Mouse (Mus musculus) kidney, adult 2 months (tissue): ENCODE data around the gene Med12l.

Experiments used
- CTCF ChIP-seq: fragments of 200-500 bp; conservative IDR thresholded peaks from 2 replicates; pipeline ENCODE4 v1.5.1; 2011; ENCODE audit warnings: low read depth, mild to moderate bottlenecking, control low read depth, low read length, moderate library complexity, mixed read lengths; ENCODE audit not compliant: insufficient read depth, insufficient read length
- POLR2A ChIP-seq: fragments of 200-500 bp; IDR thresholded peaks from one replicate; pipeline ENCODE4 v1.6.1; 2011; ENCODE audit warnings: low read depth, low read length, control low read depth

DNA sequence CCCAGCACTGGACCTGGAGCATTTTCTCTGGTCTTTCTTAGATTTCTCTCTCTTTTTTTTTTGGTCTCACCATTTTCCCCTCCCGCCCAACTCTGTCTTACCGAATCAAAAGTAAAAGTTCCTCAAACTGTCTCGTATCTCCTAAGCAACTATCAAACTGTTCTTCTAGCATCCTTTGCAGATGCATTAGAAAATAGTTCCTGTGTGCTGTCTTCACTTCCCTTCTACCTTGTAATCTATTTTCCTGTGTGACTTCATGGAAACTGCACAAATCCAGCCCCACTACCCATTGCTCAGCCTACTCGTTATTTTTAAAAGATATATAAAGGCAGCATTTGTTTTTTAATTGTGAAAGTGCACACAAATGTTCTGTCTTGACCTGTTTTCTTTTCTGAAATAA lies 126.3 kb downstream of the Med12l start:
- TF ChIP-seq CTCF (no peak), POLR2A (no peak)
